Mouse (Mus musculus): ENCODE results near the gene Hectd4. TPM values are rescaled to one million over a fixed set of nuclear protein-coding genes. Genes with fewer than 3 reads are reported as not detected.

The Hectd4 gene
- total and polyA plus RNA-seq, 3 experiments, result 2.1 to 7.8 (median 6.0) TPM

- TF ChIP-seq ZKSCAN1 (IDR thresholded peaks at IDR 0.05; ENCODE audit: borderline replicate concordance, low read depth, low read length) (no peak), HCFC1 (IDR thresholded peaks at IDR 0.05; ENCODE audit: low read depth, low read length) (peak; percentile 84), MAZ (IDR thresholded peaks at IDR 0.05; ENCODE audit: low read depth, low read length) (no peak), MYC (IDR thresholded peaks at IDR 0.05; ENCODE audit: low read depth, low read length) (peak; percentile 87; the same call in 1 of the 2 replicates), MAX (IDR thresholded peaks at IDR 0.05; ENCODE audit: low read length) (peak; percentile 84), ZC3H11A (IDR thresholded peaks at IDR 0.05; ENCODE audit: low read depth, low read length) (no peak), RAD21 (IDR thresholded peaks at IDR 0.05; ENCODE audit: low read depth, low read length) (no peak), NELFE (IDR thresholded peaks at IDR 0.05; ENCODE audit: low read depth, low read length) (peak; percentile 95), ELF1 (IDR thresholded peaks at IDR 0.05; ENCODE audit: low read depth, low read length) (peak; percentile 68; the same call in 1 of the 2 replicates), JUND (conservative IDR thresholded peaks at IDR 0.05; ENCODE audit: low read depth, low read length) (no peak), UBTF (IDR thresholded peaks at IDR 0.05; ENCODE audit: low read depth, low read length) (no peak), PAX5 (IDR thresholded peaks at IDR 0.05; ENCODE audit: low read length) (no peak)
These were observed 177.4 kb downstream of the Hectd4 start, which contains the start of gene Naa25 (continued) for GRCm38 (mm10) chr5:121397187-121398145.

GRCm38 (mm10) chr5:121398146-121398964, 178.3 kb downstream of the Hectd4 start:
- Histone ChIP-seq H3K27ac (ENCODE audit: insufficient read depth, low read depth) (peak overlapping the region; percentile 35), H3K36me3 (replicated peaks in 1 of 2; ENCODE audit: control insufficient read depth in 1 of 2, insufficient read depth in 1 of 2, low read length in 1 of 2) (peaks cover 6 to 35% of the 10 kb centered on the region in 2 experiments), H3K4me1 (ENCODE audit: control insufficient read depth in 1 of 2, insufficient read depth in 2 of 2) (peaks cover 12 to 42% of the 10 kb centered on the region in 2 experiments; a peak in 3 of 4 replicates), H3K27me3 (replicated peaks) (no peaks in the 10 kb centered on the region), H3K4me3 (replicated peaks in 1 of 3; ENCODE audit: low read depth in 2 of 3, low read length in 2 of 3, poor library complexity in 1 of 3) (peak overlapping the region; percentile 84 to 94 (median 84)), H3K79me2 (replicated peaks; ENCODE audit: control insufficient read depth, extremely low read depth, insufficient read depth, poor library complexity, severe bottlenecking) (peaks cover 54% of the 10 kb centered on the region), H3K9me3 (replicated peaks; ENCODE audit: low read length) (no peaks in the 10 kb centered on the region), H3K9ac (ENCODE audit: insufficient read depth, low read depth) (peak overlapping the region; percentile 77), H3K4me2 (ENCODE audit: insufficient read depth, low read depth, poor library complexity, severe bottlenecking) (peak overlapping the region; percentile 82)
- in situ Hi-C loops (cut with MboI; ENCODE audit: low pct_ligation_motif_present, low pct_unique_long_range_greater_than_20kb, low sequenced_read_pairs) (no loop called here), dilution Hi-C loops (cut with MboI; ENCODE audit: extremely low pct_ligation_motif_present, extremely low pct_unique_long_range_greater_than_20kb, low sequenced_read_pairs) (no loop called here)
- no peak for TF ChIP-seq IRF4 (IDR thresholded peaks at IDR 0.05; ENCODE audit: low read depth, low read length)
- TF ChIP-seq RAD21 (IDR thresholded peaks at IDR 0.05; ENCODE audit: low read depth, low read length), result no peak
- TF ChIP-seq MXI1 (IDR thresholded peaks at IDR 0.05; ENCODE audit: low read depth, low read length), result peak; percentile 86
- TF ChIP-seq USF2 (conservative IDR thresholded peaks at IDR 0.05; ENCODE audit: low read depth, low read length), result no peak
- TF ChIP-seq POLR2AphosphoS2 (IDR thresholded peaks at IDR 0.05; ENCODE audit: low read depth, low read length), result no peak; the same call in 1 of the 2 replicates
- TF ChIP-seq CHD1 (IDR thresholded peaks at IDR 0.05; ENCODE audit: low read depth, low read length), result 0 out of 2 replicates have a peak, but pooled peaks have one; percentile 44
- no peak for TF ChIP-seq TCF12 (IDR thresholded peaks at IDR 0.05; ENCODE audit: low read depth, low read length)
- peak; percentile 100 for TF ChIP-seq UBTF (IDR thresholded peaks at IDR 0.05; ENCODE audit: low read depth, low read length)
- no peak for TF ChIP-seq MAFK (IDR thresholded peaks at IDR 0.05; ENCODE audit: insufficient replicate concordance, low read length)
- no peak for TF ChIP-seq E2F4 (IDR thresholded peaks at IDR 0.05; ENCODE audit: insufficient replicate concordance, low read depth, low read length)
- TF ChIP-seq MEF2A (IDR thresholded peaks at IDR 0.05; ENCODE audit: borderline replicate concordance, low read depth, low read length), result 0 out of 2 replicates have a peak, but pooled peaks have one; percentile 2
- no peak for TF ChIP-seq POLR2A (IDR thresholded peaks at IDR 0.05; ENCODE audit: low read depth, low read length)
- TF ChIP-seq ETS1 (conservative IDR thresholded peaks at IDR 0.05; ENCODE audit: low read depth, low read length), result no peak
- no peak for TF ChIP-seq CTCF (conservative IDR thresholded peaks at IDR 0.05 in 1 of 2, IDR thresholded peaks at IDR 0.05 in 1 of 2; ENCODE audit: low read depth in 2 of 2, low read length in 2 of 2)
- TF ChIP-seq MAX (IDR thresholded peaks at IDR 0.05; ENCODE audit: low read length), result 0 out of 2 replicates have a peak, but pooled peaks have one; percentile 71
- peak; percentile 93 for TF ChIP-seq MYC (IDR thresholded peaks at IDR 0.05; ENCODE audit: low read depth, low read length)
- TF ChIP-seq EP300 (IDR thresholded peaks at IDR 0.05; ENCODE audit: low read length), result no peak
- peak; percentile 47 for TF ChIP-seq SIN3A (IDR thresholded peaks at IDR 0.05; ENCODE audit: low read length)
- peak; percentile 20; the same call in 1 of the 2 replicates for TF ChIP-seq BHLHE40 (IDR thresholded peaks at IDR 0.05; ENCODE audit: low read depth, low read length)
- no peak for TF ChIP-seq ZKSCAN1 (IDR thresholded peaks at IDR 0.05; ENCODE audit: borderline replicate concordance, low read depth, low read length)
- peak; percentile 58 for DNase-seq (ENCODE audit: extremely low read depth)
